Mouse (Mus musculus) myocyte (in vitro differentiated cells): Measurements from ENCODE around the gene Pdcd5.

Experiments used
- CEBPB ChIP-seq: IDR thresholded peaks from 2 replicates; pipeline ENCODE4 v1.6.1; 2011; ENCODE audit warnings: mild to moderate bottlenecking, moderate library complexity; ENCODE audit not compliant: poor library complexity, insufficient read depth, severe bottlenecking
- E2F4 ChIP-seq: IDR thresholded peaks from one replicate; pipeline ENCODE4 v1.6.1; 2011; ENCODE audit warnings: mild to moderate bottlenecking, control low read depth, moderate library complexity; ENCODE audit not compliant: insufficient read depth
- MYOD1 ChIP-seq, 3 experiments: IDR thresholded peaks; one replicate each; pipeline ENCODE4 v1.6.1; 2011; ENCODE audit warnings: control low read depth in 2 of 3, low read depth in 2 of 3, mild to moderate bottlenecking in 2 of 3, moderate library complexity in 1 of 3; ENCODE audit not compliant: insufficient read length in 2 of 3, control insufficient read depth in 1 of 3
- POLR2A ChIP-seq: IDR thresholded peaks from one replicate; pipeline ENCODE4 v1.6.1; 2011; ENCODE audit warnings: low read depth, mild to moderate bottlenecking, control low read depth, moderate library complexity; ENCODE audit not compliant: insufficient read length
- POLR2AphosphoS2 ChIP-seq: IDR thresholded peaks from one replicate; pipeline ENCODE4 v1.6.1; 2011; ENCODE audit warnings: low read depth, control low read depth; ENCODE audit not compliant: insufficient read length
- USF1 ChIP-seq: IDR thresholded peaks from one replicate; pipeline ENCODE4 v1.6.1; 2011; ENCODE audit warnings: low read depth, mild to moderate bottlenecking, control low read depth, moderate library complexity

DNA sequence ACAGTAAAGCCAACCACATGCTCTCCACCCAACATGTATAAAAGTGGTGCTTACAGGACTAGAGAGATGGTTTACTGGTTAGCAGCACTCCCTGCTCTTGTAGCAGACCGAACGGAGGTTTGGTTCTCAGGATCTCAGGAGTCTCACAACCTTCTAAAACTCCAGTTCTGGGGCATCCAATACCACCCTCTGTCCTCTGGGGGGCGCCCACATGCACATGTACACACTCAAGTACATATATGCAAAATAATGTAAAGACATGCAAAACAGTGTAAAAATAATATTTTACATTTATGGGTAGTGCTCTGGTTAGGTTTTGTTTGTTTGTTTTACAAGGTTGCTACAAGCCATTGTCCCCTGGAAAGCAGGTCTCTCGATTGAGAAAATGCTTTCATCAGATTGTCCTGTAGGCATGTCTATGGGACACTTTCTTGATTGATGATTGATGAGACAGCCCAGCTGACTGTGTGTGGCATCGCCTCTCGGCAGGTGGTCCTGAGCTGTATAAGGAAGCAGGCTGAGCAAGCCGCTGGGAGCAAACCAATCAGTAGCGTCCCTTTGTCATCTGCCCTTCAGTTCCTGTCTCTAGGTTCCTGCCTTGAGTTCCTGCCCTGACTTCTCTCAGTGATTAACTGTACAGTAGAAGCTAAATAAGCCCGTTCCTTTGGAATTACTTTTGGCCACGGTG is 4.4 kb upstream of the Pdcd5 start:
- TF ChIP-seq POLR2AphosphoS2 (no peak), CEBPB (no peak), USF1 (no peak), MYOD1 (IDR thresholded peaks at IDR 0.05; ENCODE audit: control insufficient read depth in 1 of 3, insufficient read length in 2 of 3, low read depth in 2 of 3) (no peak), E2F4 (no peak), POLR2A (no peak)
